Mouse (Mus musculus) liver, postnatal 0 days (tissue): ENCODE results near the gene Pgpep1.

Source experiments
- CTCF ChIP-seq: sonication (generic); IDR thresholded peaks from 2 replicates; pipeline ENCODE4 v1.5.1; 2016; ENCODE audit warnings: antibody characterized with exemption, low read depth
- EP300 ChIP-seq: IDR thresholded peaks from 2 replicates; pipeline ENCODE4 v1.6.1; 2016; ENCODE audit warnings: antibody characterized with exemption, low read depth, mild to moderate bottlenecking

- TF ChIP-seq CTCF (peak; percentile 96), EP300 (no peak)
Measured at GRCm38 (mm10) chr8:70610796-70611771, 49.1 kb downstream of the Pgpep1 start.
